Mouse (Mus musculus) CD4-positive, CD25-positive, alpha-beta regulatory T cell, adult 4 months (primary cell): ENCODE results near the gene Nek8. TPM values are rescaled to one million over a fixed set of nuclear protein-coding genes. Genes with fewer than 3 reads are reported as not detected.
"Not testable (repeated sequence)": the region's sequence is repeated elsewhere in the genome, so short reads cannot be mapped to it uniquely, and the experiment has no call there.

Source experiments
- ATAC-seq: one replicate; pipeline ENCODE4 v1.8.0; 2017
- polyA plus RNA-seq, 2 experiments: library from polyadenylated mRNA; unstranded; fragments of 100-300 nt; shearing (Covaris generic); gene quantifications; one replicate each; pipeline ENCODE4 v1.2.1; 2017

Gene Nek8
- polyA plus RNA-seq = 10 to 100 TPM; 10.4 to 12.2 TPM

- ATAC-seq = peak; percentile 71
Measured at GRCm38 (mm10) chr11:78176402-78176862, at the start of gene Nek8, which contains the start of gene Tlcd1. Gene Nek8, minus strand, starts transcription at chr11:78176675. Gene Tlcd1, plus strand, starts transcription at chr11:78176711.

DNA sequence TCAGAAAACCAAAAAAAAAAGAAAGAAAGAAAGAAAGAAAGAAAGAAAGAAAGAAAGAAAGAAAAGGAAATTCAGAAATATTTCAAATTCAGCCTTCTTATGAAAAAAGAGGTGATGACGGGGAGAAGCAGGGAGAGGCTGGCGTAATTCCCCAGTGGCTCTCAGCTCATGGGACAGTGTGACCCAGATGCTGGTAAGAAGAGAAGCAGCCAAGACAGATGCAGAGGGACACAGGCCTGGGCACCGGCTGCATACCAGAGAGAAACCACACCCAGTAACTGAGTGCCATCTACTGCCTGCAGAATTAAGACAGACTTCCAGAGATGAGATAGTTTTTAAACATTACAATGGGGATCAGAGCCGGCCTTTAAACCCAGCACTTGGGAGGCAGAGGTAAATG is 47.1 kb upstream of the Nek8 start:
- no peak for ATAC-seq

DNA sequence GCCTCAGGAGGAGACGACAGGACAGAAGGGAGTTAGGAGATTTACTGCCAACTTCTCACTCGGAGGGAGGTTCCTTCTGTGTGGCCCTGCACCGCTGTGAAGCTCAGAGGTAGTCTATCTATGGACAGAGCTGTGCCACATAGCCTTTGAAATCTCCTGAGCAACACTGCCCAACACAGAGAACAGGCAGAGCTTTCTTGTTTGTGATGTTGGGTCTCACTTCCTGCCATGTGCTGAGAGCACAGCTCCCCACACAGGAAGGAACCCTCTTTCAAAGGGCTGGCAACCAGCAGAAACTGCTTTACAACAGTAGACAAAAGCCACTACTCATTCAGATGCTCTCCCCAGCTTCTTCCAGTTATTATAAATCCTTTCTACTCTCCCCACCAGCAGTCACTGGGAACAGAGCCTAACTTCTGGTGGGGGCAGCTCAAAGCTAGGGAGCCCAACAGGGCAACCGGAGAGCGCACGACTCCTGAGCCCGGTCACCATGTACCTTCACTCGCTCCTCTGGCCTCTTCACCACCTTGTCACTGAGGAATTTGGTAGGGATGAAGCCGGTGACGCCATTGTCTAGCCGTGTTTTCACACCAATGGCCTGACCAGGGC is 39.3 kb upstream of the Nek8 start:
- ATAC-seq = no peak

GRCm38 (mm10) chr11:78213086-78213817 is 36.8 kb upstream of the Nek8 start:
- no peak for ATAC-seq

- ATAC-seq = no peak
Measured at GRCm38 (mm10) chr11:78211513-78211912, 35.0 kb upstream of the Nek8 start.

GRCm38 (mm10) chr11:78210615-78211014 is 34.1 kb upstream of the Nek8 start:
- ATAC-seq = no peak

- ATAC-seq = no peak
Measured at GRCm38 (mm10) chr11:78209886-78210285, 33.4 kb upstream of the Nek8 start.

DNA sequence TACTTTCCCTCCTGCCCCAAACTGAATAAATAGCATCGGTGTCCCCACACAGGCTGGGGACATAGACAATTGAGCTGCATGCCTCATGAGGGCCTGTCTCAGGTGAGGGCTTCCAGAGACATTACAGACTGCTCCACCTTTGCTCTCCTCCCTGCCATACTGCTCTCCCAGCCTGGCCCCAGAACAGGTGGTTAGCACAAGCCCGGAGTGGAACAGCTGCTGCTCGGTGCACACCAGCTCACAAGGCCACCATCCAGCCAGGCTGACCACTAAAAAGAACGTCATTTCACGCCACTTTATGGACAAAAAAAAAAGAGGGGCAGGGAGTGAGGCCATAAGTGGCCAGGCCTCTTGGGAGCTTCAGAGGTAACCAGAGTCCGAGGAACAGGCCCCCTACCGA is 30.7 kb upstream of the Nek8 start:
- no peak for ATAC-seq

GRCm38 (mm10) chr11:78205361-78206206 is 29.1 kb upstream of the Nek8 start:
- ATAC-seq = no peak

DNA sequence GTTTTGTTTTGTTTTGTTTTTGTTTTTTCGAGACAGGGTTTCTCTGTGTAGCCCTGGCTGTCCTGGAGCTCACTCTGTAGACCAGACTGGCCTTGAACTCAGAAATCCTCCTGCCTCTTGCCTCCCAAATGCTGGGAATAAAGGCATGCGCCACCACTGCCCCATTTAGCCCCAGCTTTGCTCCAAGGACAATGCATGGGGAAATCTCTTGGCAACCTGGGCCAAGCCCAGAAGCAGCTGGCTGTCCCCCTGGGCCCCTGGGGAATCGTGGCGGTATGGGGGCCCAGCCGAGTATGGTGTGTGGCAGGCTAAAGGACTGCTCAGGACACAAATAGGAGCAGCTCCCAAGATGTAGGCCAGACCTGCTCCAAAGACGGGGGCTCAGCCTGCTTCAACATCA is 27.8 kb upstream of the Nek8 start:
- ATAC-seq = no peak

DNA sequence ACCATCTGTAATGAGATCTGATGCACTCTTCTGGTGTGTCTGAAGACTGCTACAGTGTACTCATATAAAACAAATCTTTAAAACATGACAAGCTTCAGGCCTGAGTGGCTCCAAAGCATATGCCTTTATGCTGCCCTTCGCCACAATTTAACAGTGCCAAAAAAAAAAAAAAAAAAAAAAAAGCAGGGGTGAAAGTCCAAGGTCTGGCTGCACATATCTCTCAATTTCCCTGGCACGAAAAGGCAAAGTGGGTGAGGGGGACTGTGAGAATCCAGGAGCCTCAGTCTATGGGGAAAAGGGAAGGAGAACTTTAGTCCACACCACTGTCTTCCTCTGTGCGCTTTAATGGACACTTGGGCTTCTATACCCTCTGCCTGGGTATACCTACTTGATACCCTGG is 25.9 kb upstream of the Nek8 start:
- no peak for ATAC-seq

DNA sequence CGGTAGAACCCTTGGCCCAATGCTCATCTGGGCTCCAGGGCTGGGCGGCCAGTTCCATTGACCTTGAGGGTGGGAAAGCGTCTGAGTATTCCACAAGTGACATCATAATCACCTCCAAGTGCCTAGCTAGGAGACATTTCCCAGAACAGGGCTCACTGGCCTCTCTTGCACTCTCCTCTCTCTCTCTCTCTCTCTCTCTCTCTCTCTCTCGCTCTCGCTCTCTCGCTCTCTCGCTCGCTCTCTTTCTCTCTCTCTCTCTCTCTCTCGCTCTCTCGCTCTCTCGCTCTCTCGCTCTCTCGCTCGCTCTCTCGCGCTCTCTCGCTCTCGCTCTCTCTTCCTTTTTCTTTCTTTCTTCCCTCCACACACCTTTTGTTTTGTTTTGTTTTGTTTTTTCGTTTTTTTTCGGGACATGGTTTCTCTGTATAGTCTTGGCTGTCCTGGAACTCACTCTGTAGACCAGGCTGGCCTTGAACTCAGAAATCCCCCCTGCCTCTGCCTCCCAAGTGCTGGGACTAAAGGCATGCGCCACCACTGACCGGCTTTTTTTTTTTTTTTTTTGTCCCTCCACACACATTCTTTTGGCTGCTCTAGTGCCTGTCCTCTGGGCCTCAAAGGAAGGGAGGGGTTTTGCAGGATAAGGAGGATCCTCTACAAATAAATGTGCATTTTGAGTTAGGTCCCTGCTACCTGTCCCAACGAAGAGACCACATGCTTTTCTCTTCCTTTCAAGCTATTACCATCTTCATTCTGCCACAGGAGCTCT is 18.8 kb upstream of the Nek8 start:
- no peak for ATAC-seq

DNA sequence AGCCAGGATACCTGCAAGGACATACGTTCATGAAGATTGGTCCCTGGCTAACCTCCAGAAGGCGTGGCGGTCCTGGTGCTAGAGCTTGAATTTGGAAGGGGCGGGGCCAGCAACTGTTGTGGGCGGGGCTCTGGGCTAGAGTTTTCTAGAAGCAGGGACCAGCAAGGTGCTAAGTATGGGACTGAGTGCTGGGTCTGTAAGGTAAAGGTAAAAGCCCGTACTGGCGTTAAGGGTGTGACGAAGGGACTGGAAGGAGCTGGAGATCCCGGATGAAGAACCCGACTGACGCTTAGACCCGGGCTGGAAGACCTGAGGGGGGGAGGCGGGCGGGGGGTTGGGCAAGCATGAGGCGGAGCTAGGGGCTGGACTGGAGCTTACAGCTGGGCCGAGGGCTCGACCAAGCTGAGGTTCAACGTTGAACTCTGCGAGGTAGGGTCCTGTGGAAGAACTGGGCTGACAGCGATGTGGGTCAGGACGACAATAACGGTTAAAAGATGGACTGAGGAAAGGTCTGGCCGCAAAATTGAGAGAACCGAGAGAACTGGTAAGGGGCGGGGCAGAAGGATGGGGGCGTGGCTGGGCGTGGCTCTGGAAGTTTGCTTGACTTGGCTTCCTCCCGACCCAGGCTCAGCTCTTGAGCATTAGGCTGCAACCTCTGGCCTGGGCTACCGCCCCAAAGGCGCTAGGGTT is 18.1 kb upstream of the Nek8 start:
- peak; percentile 23 for ATAC-seq

DNA sequence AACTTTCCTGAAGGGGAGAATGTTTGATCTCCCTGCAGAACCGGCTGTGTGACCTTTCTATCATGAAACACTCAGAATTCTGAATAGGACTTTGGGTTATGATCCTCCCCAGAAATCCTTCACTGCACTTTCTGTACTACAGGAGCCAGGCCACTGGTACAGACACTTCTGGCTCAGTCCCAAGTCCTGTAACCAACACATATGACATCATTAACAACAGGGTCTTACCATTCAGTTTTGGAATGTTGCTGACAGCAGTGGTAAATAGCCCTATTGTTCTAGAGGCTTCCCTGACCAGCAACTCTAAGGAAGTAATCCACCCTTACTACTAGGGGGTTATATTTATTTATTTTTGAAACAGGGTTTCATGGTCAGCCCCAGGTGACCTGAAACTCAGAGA is 16.6 kb upstream of the Nek8 start, which contains the start of gene Proca1:
Gene Proca1, plus strand, starts transcription at position 280 of the 400 bp plus-strand sequence.
- no peak for ATAC-seq

DNA sequence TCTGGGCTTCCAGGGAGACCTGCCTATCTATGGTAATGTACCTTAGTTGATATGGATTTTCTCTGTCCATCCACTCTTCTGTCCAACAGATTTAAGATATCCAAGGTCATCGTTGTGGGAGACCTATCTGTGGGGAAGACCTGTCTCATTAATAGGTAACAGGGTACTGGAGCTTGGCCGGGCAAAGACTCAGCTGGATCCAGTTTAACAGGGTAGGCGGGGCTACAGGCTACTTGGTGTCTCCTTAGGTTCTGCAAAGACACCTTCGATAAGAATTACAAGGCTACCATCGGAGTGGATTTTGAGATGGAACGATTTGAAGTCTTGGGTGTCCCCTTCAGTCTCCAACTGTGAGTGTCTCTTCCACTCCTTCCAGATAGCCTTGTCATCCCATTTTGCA is 13.6 kb upstream of the Nek8 start:
- ATAC-seq = no peak

DNA sequence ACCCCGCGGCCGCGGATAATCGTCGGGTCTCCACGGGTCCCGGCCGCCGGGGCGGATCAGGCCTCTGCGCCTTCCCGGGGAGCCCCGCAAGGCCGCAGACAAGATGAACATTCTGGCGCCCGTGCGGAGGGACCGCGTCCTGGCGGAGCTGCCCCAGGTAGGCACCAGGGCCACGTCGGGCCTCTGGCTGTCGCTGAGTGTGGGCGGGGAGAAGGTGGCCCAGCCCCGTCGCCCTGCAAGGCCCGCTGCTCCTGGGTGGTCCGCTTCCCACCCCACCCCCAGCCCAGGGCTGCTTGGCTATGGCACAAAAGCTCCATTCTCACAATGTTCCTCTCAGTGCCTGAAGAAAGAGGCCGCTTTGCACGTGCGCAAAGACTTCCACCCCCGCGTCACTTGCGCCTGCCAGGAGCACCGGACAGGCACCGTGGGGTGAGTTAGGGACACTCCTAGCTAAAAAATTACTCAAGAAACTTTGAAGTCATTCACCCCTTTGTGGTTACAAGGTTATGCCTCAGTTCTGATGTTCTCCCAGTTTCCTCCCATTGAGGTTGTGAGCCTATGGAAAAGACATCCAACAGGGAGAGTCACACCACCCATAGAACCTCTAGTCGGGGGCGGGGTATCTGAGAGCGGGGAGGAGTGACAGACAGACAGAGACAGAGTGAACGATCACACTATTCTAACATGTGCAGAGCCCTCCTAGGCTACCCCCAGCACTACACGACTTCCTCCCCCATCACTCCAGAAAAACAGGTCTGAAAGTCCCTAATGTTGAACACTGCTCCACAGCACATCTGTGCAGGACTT is 13.0 kb upstream of the Nek8 start:
- no peak for ATAC-seq

DNA sequence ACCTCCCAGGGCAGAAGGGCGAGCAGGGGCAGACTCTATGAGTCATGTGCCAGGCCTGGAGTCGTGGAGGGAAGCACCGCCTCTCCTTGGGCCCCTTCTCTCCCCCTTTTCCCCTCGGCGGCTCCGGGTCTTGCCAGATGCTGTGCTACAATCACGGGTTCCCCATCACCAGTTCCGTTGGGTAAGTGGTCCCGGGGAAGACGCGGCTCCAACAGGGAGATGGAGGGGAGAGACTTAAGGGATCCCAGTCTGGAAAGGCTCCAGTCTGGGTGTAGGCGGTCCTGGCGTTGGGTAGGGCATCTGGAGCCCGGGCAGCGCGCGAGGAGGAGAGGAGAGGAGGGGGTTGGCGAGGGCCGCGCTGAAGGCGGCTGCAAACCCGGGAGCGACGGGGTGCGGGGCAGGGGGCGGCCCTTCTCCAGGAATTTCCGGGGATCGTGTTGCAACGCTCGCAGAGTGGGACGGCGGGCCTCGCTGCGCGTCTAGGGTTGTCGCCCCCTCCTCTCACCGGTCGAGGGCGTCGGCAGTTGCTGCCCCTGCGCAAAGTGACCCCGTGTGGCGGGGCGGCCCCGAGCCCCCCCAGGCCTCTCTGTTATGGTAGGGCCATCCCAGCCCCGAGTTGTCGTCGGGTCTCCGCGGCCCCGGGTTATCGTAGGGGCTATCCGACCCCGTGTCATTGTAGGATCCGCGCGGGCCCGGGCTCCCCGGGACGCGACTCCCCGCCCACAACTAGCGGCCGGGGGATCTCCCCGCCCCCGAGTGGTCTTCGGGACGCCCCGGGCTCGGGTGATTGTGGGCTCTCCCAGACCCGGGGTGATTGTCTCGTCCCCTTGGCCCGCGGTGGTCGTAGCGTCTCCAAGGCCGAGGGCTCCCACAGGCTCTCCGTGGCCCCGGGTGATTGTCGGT is 12.1 kb upstream of the Nek8 start, which contains the start of gene Rab34:
Gene Rab34, plus strand, starts transcription at position 100 of the 903 bp plus-strand sequence.
- peak; percentile 29 for ATAC-seq

DNA sequence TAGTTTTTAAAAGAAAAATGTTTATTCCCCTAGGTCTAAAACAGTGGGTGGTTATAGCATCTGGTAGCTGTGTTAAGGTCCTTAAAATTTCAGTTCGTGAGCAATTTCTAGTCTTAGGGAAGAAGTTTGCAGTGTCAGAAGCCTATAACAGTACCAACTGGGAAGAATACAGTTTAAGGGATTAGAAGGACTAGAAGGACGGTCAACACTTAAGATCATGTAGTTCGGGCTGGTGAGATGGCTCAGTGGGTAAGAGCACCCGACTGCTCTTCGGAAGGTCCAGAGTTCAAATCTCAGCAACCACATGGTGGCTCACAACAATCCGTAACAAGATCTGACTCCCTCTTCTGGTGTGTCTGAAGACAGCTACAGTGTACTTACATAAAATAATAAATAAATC is 8.2 kb upstream of the Nek8 start:
- not testable (repeated sequence) for ATAC-seq

DNA sequence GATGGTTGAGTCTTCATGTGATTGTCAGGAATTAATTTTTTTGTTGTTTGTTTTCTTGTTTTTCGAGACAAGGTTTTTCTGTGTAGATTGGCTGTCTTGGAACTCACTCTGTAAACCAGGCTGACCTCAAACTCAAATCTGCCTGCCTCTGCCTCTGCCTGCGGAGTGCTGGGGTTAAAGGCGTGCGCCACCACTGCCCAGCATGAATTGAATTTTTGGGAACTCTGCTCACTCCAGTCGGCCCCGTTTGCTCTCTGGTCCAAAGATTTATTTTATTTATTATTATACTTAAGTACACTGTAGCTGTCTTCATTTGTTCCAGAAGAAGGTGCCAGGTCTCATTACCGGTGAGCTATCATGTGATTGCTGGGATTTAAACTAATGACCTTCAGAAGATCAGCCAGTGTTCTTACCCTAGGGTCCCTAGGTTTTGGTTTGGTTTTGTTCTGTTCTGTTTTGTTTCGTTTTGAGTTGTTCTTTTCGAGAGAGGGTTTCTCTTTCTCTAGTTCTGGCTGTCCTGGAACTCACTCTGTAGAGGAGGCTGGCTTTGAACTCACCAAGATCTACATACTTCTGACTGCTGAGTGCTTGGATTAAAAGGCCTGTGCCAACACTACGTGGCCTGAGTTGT is 7.5 kb upstream of the Nek8 start:
- no peak for ATAC-seq
